Mouse (Mus musculus) kidney, adult 18-20 months (tissue): ENCODE results near the gene Gm21083.
"Not testable (repeated sequence)": the region's sequence is repeated elsewhere in the genome, so short reads cannot be mapped to it uniquely, and the experiment has no call there.

Experiments
- DNase-seq: peaks from one replicate; pipeline ENCODE4 v3.0.0; 2021

Gm21083 gene

DNA sequence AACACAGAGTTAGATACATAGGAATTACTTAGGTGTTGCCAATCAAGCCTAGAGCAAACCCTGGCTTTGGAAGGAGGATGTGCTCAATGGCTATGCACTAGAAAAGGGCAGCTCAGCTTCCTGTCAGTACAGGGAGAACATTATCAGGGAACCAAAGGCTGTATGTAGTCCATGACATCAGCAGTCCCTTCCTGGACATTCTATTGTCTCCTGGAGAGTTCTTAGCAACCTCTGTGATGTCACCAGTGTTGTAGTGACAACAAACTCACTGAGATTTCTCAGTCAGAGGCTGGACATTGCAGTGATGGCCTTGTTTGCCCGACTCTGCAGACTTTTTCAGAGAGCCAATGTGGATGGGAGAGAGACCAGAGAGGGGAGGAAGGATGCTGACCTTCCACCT lies at the start of gene Gm21083:
Gene Gm21083, plus strand, starts transcription at position 301 of the 400 bp plus-strand sequence.
- DNase-seq: not testable (repeated sequence)

DNA sequence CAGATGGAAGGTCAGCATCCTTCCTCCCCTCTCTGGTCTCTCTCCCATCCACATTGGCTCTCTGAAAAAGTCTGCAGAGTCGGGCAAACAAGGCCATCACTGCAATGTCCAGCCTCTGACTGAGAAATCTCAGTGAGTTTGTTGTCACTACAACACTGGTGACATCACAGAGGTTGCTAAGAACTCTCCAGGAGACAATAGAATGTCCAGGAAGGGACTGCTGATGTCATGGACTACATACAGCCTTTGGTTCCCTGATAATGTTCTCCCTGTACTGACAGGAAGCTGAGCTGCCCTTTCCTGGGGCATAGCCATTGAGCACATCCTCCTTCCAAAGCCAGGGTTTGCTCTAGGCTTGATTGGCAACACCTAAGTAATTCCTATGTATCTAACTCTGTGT lies 48.0 kb upstream of the Gm21083 start, which contains the start of gene Gm21190:
Gene Gm21190, minus strand, starts transcription at position 101 of the 400 bp plus-strand sequence.
- not testable (repeated sequence) for DNase-seq

DNA sequence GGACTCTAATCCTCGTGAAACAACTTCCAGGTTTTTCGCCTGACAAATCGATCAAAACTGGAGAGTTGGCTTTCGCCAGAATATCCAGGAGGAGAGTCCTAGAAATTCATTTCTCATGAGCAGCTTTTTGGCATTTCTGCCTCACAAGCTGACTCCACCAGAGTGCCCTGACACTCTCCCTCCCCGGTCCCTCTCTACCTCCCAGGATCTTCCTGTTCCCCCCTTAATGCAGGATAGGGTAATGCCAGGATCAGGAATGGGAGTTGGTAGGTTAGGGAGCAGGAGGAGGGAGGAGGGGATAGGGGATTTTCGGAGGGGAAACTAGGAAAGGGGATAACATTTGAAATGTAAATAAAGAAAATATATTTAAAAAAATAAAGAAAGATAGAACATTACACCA lies 28.5 kb upstream of the Gm21083 start:
- DNase-seq: not testable (repeated sequence)

DNA sequence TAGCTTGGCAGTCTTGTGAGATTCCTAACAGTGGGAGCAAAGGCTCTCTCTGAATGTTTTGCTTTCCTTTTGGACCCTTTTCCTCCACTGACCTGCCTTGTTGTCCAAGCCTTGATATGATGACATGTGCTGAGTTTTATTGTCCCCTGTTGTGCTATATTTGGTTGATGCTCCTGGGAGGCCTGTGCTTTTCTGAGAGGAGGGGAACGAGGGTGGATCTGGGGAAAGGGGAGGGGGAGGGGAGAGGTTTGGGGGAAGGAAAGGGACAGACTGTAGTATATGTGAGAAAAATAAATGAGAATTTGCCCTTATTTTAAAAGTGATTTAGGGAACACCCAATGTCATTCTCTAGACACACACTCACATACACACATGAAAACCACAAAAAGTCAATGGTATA lies 28.0 kb upstream of the Gm21083 start:
- not testable (repeated sequence) for DNase-seq

DNA sequence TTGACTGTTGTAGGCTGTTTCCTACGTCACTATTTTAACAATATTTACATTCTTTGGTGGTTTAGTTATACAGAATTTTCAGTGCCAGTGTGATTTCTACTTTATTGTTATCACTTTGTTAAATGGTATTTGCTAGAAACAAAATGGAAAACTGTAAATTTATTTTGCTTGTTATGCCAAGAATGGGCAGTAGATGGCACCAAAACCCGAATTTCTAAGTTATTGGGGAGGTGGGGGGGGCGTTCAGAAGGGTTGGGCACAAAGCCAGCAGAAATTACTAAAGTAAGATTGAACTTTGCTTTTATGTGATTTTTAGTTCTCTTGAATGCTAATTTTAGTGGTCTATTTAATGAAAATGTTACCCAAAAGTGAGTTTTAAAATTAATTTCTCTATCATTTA lies 27.5 kb upstream of the Gm21083 start:
- DNase-seq: not testable (repeated sequence)

DNA sequence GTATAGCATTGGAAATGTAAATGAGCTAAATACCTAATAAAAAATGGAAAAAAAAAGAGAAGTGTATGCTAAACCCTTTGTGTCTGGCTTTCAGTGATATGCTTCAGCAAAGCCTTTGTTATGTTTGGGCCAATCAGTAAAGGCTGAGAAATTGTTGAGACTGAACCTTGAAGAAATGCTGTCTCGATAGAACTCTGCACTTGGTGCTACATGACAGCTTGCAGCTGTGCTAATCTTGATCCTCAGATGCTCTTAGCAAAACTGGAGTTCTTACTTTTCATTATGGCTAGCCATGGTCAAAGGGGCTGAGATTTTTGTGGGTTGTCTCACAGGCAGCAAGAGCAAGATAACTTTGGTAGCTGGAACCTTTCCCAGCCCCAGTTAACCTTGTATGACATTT lies 18.5 kb upstream of the Gm21083 start:
- not testable (repeated sequence) for DNase-seq

DNA sequence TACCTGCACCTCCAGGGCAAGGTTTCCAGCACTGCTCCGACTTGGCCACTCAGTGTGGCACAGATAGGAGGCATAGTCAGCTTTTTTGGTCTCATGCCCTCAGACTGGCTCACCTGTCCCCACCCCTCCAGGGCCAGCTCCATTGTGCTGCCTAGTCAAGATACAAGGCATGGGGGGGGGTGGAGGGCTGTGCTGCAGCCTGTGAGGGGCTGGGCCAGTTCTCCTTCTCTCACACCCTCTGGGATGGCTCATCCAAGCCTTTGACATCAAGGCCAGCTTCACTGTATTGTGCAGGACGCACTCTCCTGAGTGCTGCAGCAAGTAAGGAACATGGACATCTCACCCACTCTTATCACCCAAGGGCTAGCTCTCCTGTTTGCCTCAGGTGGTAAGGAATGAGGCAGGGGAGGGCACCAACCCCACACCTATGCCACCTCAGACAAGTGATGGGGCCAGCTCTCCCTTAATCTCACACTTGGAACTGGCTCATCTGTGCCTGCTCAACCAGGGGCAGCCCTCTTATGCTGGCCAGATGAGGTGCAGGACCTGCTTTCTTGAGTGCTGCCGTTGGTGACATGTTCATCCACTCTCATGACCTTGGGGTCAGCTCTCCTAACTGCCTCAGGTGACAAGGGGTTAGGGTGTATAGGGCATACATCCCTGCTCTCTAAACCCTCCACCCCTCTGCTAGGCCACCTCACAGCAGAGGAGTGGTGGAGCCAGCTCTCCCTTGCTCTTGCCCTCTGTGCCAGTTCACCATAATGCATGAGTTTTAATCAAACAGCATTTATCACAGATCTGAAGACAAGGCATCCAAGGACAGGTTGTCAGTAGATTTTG lies 15.5 kb upstream of the Gm21083 start:
- DNase-seq: not testable (repeated sequence)

DNA sequence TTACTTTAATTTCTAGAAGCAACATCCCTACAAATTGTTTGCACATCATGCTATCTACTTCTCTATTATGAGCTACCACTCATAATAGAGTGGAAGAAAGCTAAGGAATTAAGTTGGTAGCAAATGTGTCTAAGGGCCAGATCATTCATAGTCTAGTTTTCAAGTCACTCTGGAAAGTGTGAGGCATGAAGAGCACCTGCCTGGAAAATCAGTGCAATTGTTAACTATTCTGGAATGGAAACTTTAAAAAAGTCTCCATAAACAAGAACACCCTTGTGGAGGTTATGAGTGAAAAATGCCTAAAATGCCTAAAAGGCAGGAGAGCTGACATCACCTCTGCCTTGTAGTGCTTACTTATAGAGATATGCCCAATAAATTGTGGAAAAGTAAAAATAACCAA lies 3.4 kb upstream of the Gm21083 start:
- DNase-seq: not testable (repeated sequence)

DNA sequence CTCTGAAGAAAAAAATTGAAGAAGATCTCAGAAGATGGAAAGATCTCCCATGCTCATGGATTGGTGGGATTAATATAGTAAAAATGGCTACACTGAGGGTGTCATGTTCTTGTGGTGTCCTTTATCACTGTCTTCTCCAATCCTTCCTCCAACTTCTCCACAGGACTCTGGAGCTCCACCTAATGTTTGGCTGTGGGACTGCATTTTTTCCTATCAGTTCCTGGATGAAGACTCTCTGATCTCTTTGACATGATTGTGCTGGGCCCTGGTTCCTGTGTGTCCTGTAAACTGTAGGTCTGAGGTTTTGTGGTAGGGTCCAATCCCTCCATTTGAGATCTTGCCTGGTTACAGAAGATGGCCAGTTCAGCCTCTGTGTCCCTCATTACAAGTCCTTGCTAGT lies 9.2 kb downstream of the Gm21083 start:
- peak; percentile 21 for DNase-seq

DNA sequence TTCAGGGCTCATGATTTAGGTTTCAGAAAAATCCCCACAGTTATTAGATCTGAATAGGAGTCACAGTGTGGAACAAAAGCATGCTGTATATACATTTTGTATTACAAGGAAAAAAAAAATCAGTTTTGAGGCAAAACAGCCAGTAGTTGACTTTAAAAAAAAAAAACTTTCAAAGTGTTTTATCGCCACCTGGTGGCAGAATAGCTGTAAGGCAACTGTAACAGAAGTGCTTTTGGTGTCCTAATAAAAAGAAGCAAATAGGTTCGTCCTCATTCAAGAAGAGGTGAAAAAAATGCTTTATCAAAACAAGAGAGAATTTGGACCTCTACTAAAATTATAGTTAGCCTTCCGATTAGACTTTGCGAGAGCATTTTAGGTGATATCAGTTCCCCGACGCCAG lies 11.2 kb downstream of the Gm21083 start:
- not testable (repeated sequence) for DNase-seq

DNA sequence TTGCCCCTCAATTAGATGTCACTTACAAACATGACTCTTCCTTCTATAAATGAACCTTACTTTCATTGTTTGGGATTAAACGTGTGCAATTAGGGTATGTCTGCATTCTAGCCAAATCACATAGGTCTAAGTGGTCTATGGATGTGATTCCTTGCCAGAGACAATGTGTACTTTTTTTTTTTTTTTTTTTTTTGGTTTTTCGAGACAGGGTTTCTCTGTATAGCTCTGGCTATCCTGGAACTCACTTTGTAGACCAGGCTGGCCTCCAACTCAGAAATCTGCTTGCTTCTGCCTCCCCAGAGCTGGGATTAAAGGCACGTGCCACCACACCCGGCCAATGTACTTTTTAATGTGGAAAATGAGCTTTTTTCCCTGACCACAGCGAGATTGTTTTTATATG lies 13.5 kb downstream of the Gm21083 start:
- not testable (repeated sequence) for DNase-seq

DNA sequence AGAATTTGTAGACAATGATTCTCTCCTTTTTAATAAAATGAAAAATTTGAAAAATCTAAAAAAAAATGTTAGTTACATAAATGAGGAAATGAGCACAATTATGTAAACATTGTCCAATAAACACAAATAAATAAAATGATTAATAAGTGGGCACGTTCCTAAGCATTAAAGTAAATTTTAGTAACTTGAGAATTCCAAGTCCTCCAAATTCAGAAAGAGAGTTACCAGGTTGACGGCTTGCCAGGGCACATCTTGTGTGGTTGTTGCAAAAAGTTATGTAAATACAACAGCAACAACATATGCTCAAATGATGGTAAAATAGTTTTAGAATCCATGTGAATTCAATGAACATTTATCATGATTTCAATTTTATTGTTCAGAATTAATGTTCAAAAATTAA lies 14.4 kb downstream of the Gm21083 start:
- not testable (repeated sequence) for DNase-seq

DNA sequence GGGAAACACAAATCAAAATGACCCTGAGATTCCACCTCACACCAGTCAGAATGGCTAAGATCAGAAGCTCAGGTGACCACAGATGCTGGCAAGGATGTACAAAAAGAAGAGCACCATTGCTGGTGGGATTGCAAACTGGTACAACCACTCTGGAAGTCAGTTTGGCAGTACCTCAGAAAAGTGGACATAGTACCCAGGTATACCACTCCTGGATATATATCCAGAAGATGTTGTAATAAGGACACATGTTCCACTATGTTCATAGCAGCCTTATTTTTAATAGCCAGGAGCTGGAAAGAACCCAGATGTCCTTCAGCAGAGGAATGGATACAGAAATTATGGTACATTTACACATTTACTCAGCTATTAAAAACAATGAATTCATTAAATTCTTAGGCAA lies 21.7 kb downstream of the Gm21083 start:
- DNase-seq: not testable (repeated sequence)

DNA sequence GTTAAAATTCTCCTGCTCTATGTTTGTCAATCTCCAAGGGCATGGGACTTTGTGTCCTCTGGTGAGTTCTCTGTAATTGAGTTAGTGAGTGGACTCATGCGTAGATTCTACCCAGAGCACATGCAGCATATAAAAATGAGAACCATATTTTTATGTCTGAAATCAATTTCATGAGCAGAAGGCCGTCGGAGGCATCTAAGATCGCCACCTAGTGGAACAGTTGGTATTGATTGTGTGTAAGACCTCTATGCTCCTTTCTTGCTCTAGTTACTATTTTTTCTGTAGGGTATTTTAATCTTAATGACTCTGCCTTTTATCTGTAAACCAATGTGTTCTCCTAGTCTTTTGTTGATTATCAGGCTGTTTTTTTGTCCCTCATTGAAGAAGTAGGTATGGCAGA lies 23.2 kb downstream of the Gm21083 start:
- DNase-seq: not testable (repeated sequence)

DNA sequence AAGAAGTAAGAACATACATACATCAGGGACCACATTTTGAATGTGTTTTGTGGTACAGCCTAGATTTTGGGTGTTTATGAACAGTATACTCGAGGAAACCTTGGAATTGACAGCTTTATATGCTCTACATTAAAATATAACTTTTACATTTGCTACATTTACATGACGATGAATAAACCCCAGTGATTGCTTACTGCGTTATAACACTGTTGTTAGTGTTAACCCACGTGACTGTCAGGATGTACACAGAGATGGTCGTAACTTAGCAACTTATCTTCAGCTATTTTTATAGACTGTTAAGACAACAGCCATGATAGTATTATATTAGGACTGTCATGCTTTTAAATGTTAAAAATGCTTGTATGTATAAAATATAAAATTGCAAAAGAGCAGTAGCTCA lies 24.3 kb downstream of the Gm21083 start:
- DNase-seq: not testable (repeated sequence)

DNA sequence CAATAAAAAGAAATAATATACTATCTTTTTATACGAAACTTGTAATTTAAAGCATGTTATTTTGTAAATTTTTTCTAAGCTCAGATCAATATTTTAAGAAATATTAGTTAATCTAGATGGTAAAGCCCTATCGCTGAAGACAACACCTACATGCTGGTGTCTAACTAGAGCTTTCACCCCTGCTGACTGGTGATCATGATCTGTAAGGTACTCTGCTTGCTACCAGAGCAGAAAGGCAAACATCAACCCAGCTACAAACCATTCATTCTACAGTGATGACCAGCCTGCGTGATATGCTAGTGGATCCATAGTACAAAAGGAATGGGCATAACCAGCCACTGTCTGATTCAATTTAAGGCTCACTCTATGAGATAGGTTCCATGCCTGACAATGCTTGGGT lies 24.8 kb downstream of the Gm21083 start:
- not testable (repeated sequence) for DNase-seq

DNA sequence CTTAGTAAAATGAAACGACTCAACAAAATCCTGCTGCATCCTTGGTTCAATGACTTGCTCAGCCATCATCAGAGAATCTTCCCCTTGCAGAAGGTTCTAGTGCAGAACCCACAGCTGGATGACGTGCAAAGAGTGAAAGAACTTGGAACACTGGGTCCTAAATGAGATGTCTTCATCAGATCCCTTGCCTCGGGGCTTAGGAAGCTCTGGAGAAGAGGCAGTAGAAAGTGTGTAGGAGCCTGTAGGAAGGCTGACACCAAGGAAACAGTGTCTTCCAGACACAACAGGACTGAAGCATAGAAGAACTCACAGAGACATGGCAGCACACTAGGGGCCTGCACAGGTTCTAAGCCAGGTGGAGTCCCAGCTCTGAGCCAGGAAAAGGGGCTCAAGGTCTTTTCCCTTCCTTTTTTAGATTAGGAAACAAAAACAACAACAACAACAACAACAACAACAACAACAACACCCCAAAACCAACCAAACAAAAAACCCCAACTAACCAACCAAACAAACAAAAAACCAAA lies 25.4 kb downstream of the Gm21083 start:
- DNase-seq: not testable (repeated sequence)

DNA sequence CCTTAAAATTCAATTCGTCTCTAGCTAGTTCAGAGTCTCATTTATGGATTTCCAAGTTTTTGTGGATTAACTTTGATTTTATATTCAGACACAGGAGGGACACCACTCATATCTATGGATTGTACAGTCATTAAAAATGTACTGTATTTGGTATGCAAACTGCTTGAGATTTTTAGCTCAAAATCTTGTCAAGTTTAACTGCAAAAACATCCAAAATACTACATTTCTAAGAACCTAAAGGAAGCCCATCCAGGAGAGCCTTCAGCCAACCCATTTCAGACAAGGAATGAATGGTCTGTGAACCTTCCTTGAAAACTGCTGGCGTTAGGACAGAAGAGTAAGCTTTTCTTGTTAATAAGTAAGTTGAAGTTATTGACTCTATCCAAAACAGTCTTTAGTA lies 25.9 kb downstream of the Gm21083 start:
- DNase-seq: not testable (repeated sequence)

DNA sequence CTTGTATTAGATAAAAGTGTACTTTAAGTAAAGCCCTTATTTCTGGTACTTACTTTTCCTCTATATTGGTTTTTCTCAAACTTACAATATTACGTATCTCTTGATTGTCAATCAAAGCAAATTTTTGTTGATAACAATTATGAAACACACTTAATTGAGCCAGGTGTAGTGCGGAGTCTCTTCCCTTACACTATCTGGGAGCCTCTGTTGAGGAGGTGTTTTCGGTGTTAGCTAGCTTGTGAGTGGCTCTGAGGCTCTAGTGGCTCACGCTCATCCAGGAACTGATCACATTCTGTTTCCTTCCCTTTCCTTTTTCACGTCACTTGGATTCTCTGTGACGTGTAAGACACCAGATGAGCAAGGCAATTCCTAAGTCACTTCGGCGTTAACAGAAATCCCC lies 26.5 kb downstream of the Gm21083 start:
- DNase-seq: not testable (repeated sequence)

DNA sequence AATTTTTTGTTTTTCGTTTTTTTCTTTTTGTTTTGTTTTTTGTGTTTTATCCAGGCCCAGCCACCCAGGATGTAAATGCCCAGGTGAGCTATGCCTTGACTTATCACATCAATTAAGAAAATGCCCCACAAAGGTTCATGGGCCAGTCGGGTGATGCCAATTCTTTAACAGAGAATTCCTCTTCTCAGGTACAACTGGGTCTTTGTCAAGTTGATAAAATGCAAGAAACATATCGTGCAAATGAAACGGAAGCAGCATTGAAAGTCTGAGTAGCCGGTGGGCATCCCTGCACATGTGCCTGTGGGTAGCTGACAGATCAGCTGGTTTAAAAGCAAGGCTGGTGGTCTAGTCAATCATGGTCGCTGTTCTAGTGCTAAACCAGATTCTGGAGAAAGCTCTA lies 29.5 kb downstream of the Gm21083 start:
- DNase-seq: not testable (repeated sequence)

DNA sequence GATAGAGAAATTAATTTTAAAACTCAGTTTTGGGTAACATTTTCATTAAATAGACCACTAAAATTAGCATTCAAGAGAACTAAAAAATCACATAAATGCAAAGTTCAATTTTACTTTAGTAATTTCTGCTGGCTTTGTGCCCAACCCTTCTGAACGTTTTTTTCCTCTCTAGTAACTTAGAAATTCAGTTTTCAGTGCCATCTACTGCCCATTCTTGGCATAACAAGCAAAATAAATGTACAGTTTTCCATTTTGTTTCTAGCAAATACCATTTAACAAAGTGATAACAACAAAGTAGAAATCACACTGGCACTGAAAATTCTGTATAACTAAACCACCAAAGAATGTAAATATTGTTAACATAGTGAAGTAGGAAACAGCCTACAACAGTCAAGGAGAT lies 33.6 kb downstream of the Gm21083 start:
- DNase-seq: not testable (repeated sequence)

DNA sequence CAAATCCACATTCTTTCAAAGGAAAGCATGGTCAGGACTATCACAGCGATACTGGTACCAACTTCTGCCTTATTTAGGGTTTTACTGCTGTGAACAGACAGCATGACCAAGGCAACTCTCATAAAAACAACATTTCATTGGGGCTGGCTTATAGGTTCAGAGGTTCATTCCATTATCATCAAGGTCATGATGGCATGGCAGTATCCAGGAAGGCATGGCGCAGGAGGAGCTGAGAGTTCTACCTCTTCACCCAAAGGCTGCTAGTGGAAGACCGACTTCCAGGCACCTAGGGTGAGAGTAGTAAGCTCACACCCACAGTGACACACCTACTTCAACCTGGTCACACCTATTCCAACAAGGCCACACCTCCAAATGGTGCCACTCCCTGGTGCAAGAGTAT lies 39.1 kb downstream of the Gm21083 start:
- not testable (repeated sequence) for DNase-seq

DNA sequence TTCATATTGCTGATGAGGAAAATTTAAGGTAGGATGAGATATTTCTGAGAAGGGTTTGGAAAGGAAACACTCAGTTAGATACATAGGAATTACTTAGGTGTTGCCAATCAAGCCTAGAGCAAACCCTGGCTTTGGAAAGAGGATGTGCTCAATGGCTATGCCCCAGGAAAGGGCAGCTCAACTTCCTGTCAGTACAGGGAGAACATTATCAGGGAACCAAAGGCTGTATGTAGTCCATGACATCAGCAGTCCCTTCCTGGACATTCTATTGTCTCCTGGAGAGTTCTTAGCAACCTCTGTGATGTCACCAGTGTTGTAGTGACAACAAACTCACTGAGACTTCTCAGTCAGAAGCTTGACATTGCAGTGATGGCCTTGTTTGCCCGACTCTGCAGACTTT lies 41.6 kb downstream of the Gm21083 start, which contains the start of gene Speer4d:
Gene Speer4d, plus strand, starts transcription at position 301 of the 400 bp plus-strand sequence.
- not testable (repeated sequence) for DNase-seq

DNA sequence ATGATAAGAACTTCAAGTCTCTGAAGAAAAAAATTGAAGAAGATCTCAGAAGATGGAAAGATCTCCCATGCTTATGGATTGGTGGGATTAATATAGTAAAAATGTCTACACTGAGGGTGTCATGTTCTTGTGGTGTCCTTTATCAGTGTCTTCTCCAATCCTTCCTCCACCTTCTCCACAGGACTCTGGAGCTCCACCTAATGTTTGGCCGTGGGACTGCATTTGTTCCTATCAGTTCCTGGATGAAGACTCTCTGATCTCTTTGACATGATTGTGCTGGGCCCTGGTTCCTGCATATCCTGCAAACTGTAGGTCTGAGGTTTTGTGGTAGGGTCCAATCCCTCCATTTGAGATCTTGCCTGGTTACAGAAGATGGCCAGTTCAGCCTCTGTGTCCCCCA lies 51.0 kb downstream of the Gm21083 start:
- DNase-seq: peak; percentile 43
